Mouse (Mus musculus): ENCODE data around the gene Mogat2. TPM values are rescaled to one million over a fixed set of nuclear protein-coding genes. Genes with fewer than 3 reads are reported as not detected.

The Mogat2 gene
- polyA plus RNA-seq, 1 experiment, result 2.1 TPM

GRCm38 (mm10) chr7:99215347-99215855 is 23.0 kb downstream of the Mogat2 start:
- no peak for DNase-seq (ENCODE audit: low read depth)
- TF ChIP-seq POLR2A (IDR thresholded peaks at IDR 0.05; ENCODE audit: borderline replicate concordance, extremely low read depth, insufficient read depth, insufficient read length, poor library complexity, severe bottlenecking) (no peak), CTCF (IDR thresholded peaks at IDR 0.05; ENCODE audit: borderline replicate concordance, extremely low read depth, insufficient read depth, insufficient read length) (no peak)

- no peak for TF ChIP-seq POLR2A (IDR thresholded peaks at IDR 0.05; ENCODE audit: borderline replicate concordance, extremely low read depth, insufficient read depth, insufficient read length, poor library complexity, severe bottlenecking)
- no peak for TF ChIP-seq CTCF (IDR thresholded peaks at IDR 0.05; ENCODE audit: borderline replicate concordance, extremely low read depth, insufficient read depth, insufficient read length)
- no peak for DNase-seq (ENCODE audit: low read depth)
Measured at GRCm38 (mm10) chr7:99214621-99215185, 23.7 kb downstream of the Mogat2 start.

- TF ChIP-seq CTCF (IDR thresholded peaks at IDR 0.05; ENCODE audit: borderline replicate concordance, extremely low read depth, insufficient read depth, insufficient read length) (no peak), POLR2A (IDR thresholded peaks at IDR 0.05; ENCODE audit: borderline replicate concordance, extremely low read depth, insufficient read depth, insufficient read length, poor library complexity, severe bottlenecking) (no peak)
- no peak for DNase-seq (ENCODE audit: low read depth)
Measured at GRCm38 (mm10) chr7:99213686-99214085, 24.7 kb downstream of the Mogat2 start.

- TF ChIP-seq CTCF (IDR thresholded peaks at IDR 0.05; ENCODE audit: borderline replicate concordance, extremely low read depth, insufficient read depth, insufficient read length) (no peak), POLR2A (IDR thresholded peaks at IDR 0.05; ENCODE audit: borderline replicate concordance, extremely low read depth, insufficient read depth, insufficient read length, poor library complexity, severe bottlenecking) (no peak)
- DNase-seq (ENCODE audit: low read depth), result no peak
Measured at GRCm38 (mm10) chr7:99213056-99213455, 25.4 kb downstream of the Mogat2 start.

- TF ChIP-seq POLR2A (IDR thresholded peaks at IDR 0.05; ENCODE audit: borderline replicate concordance, extremely low read depth, insufficient read depth, insufficient read length, poor library complexity, severe bottlenecking) (no peak), CTCF (IDR thresholded peaks at IDR 0.05; ENCODE audit: borderline replicate concordance, extremely low read depth, insufficient read depth, insufficient read length) (no peak)
- no peak for DNase-seq (ENCODE audit: low read depth)
Measured at GRCm38 (mm10) chr7:99208704-99209103, 29.7 kb downstream of the Mogat2 start.

- TF ChIP-seq CTCF (IDR thresholded peaks at IDR 0.05; ENCODE audit: borderline replicate concordance, extremely low read depth, insufficient read depth, insufficient read length) (no peak), POLR2A (IDR thresholded peaks at IDR 0.05; ENCODE audit: borderline replicate concordance, extremely low read depth, insufficient read depth, insufficient read length, poor library complexity, severe bottlenecking) (no peak)
- no peak for DNase-seq (ENCODE audit: low read depth)
Measured at GRCm38 (mm10) chr7:99206364-99206763, 32.1 kb downstream of the Mogat2 start.

- DNase-seq (ENCODE audit: low read depth), result no peak
- TF ChIP-seq CTCF (IDR thresholded peaks at IDR 0.05; ENCODE audit: borderline replicate concordance, extremely low read depth, insufficient read depth, insufficient read length) (no peak), POLR2A (IDR thresholded peaks at IDR 0.05; ENCODE audit: borderline replicate concordance, extremely low read depth, insufficient read depth, insufficient read length, poor library complexity, severe bottlenecking) (no peak)
Measured at GRCm38 (mm10) chr7:99202163-99202562, 36.3 kb downstream of the Mogat2 start.

- DNase-seq (ENCODE audit: low read depth), result no peak
- TF ChIP-seq CTCF (IDR thresholded peaks at IDR 0.05; ENCODE audit: borderline replicate concordance, extremely low read depth, insufficient read depth, insufficient read length) (no peak), POLR2A (IDR thresholded peaks at IDR 0.05; ENCODE audit: borderline replicate concordance, extremely low read depth, insufficient read depth, insufficient read length, poor library complexity, severe bottlenecking) (no peak)
Measured at GRCm38 (mm10) chr7:99200290-99200689, 38.1 kb downstream of the Mogat2 start.

GRCm38 (mm10) chr7:99199451-99200175 is 38.8 kb downstream of the Mogat2 start:
- TF ChIP-seq CTCF (IDR thresholded peaks at IDR 0.05; ENCODE audit: borderline replicate concordance, extremely low read depth, insufficient read depth, insufficient read length) (no peak), POLR2A (IDR thresholded peaks at IDR 0.05; ENCODE audit: borderline replicate concordance, extremely low read depth, insufficient read depth, insufficient read length, poor library complexity, severe bottlenecking) (no peak)
- no peak for DNase-seq (ENCODE audit: low read depth)

- no peak for TF ChIP-seq POLR2A (IDR thresholded peaks at IDR 0.05; ENCODE audit: borderline replicate concordance, extremely low read depth, insufficient read depth, insufficient read length, poor library complexity, severe bottlenecking)
- no peak for TF ChIP-seq CTCF (IDR thresholded peaks at IDR 0.05; ENCODE audit: borderline replicate concordance, extremely low read depth, insufficient read depth, insufficient read length)
- no peak for DNase-seq (ENCODE audit: low read depth)
Measured at GRCm38 (mm10) chr7:99198811-99199210, 39.6 kb downstream of the Mogat2 start.

GRCm38 (mm10) chr7:99194511-99194910 is 43.9 kb downstream of the Mogat2 start:
- TF ChIP-seq POLR2A (IDR thresholded peaks at IDR 0.05; ENCODE audit: borderline replicate concordance, extremely low read depth, insufficient read depth, insufficient read length, poor library complexity, severe bottlenecking) (no peak), CTCF (IDR thresholded peaks at IDR 0.05; ENCODE audit: borderline replicate concordance, extremely low read depth, insufficient read depth, insufficient read length) (no peak)
- no peak for DNase-seq (ENCODE audit: low read depth)

GRCm38 (mm10) chr7:99193926-99194325 is 44.5 kb downstream of the Mogat2 start:
- DNase-seq (ENCODE audit: low read depth), result no peak
- TF ChIP-seq POLR2A (IDR thresholded peaks at IDR 0.05; ENCODE audit: borderline replicate concordance, extremely low read depth, insufficient read depth, insufficient read length, poor library complexity, severe bottlenecking), result no peak
- TF ChIP-seq CTCF (IDR thresholded peaks at IDR 0.05; ENCODE audit: borderline replicate concordance, extremely low read depth, insufficient read depth, insufficient read length), result no peak

All from brain, embryonic 14.5 days (tissue).